Mouse (Mus musculus) ES-E14 (cell line): ENCODE data around the gene Zfp688. TPM values are rescaled to one million over a fixed set of nuclear protein-coding genes. Genes with fewer than 3 reads are reported as not detected.

Source experiments
- DNase-seq: peaks from one replicate; pipeline ENCODE4 v3.0.0-alpha.2; 2013; ENCODE audit warnings: low read depth, low spot score
- H3K27ac ChIP-seq: 2 replicates; pipeline ENCODE4 v1.5.1; 2012; ENCODE audit warnings: low read depth, mild to moderate bottlenecking, low read length, moderate library complexity, mixed read lengths; ENCODE audit not compliant: poor library complexity, insufficient read depth, severe bottlenecking
- H3K36me3 ChIP-seq: 2 replicates; pipeline ENCODE4 v1.6.1; 2012; ENCODE audit warnings: mild to moderate bottlenecking, low read length, moderate library complexity, mixed read lengths; ENCODE audit not compliant: control insufficient read depth, poor library complexity, insufficient read depth, severe bottlenecking
- H3K4me1 ChIP-seq, 2 experiments: fragments of 150-350 bp in 1 of 2; sonication (generic) in 1 of 2; 2 replicates each; pipeline ENCODE4 v1.6.1; 2012; ENCODE audit warnings: low read length in 2 of 2, mild to moderate bottlenecking in 1 of 2, mixed read lengths in 1 of 2; ENCODE audit not compliant: control insufficient read depth in 2 of 2, insufficient read depth in 2 of 2, poor library complexity in 1 of 2
- H3K4me3 ChIP-seq, 2 experiments: fragments of 150-350 bp in 1 of 2; sonication (generic) in 1 of 2; 2 replicates each; pipeline ENCODE4 v1.5.1; 2012; ENCODE audit warnings: low read length in 2 of 2, low read depth in 1 of 2, mild to moderate bottlenecking in 1 of 2, mixed read lengths in 1 of 2; ENCODE audit not compliant: insufficient read depth in 1 of 2, poor library complexity in 1 of 2, severe bottlenecking in 1 of 2
- H3K9ac ChIP-seq: 2 replicates; pipeline ENCODE4 v1.6.1; 2012; ENCODE audit warnings: low read depth, mild to moderate bottlenecking, low read length, mixed read lengths; ENCODE audit not compliant: poor library complexity, insufficient read depth, severe bottlenecking
- H3K9me3 ChIP-seq: fragments of 150-350 bp; sonication (generic); 2 replicates; pipeline ENCODE4 v1.6.1; 2012; ENCODE audit warnings: low read depth, mild to moderate bottlenecking, low read length; ENCODE audit not compliant: control insufficient read depth, insufficient read depth
- CHD2 ChIP-seq: IDR thresholded peaks from 2 replicates; pipeline ENCODE4 v1.6.1; 2014; ENCODE audit warnings: mild to moderate bottlenecking, low read depth, low read length, inconsistent platforms
- HCFC1 ChIP-seq: IDR thresholded peaks from 2 replicates; pipeline ENCODE4 v1.6.1; 2012; ENCODE audit warnings: low read length, inconsistent platforms, borderline replicate concordance; ENCODE audit not compliant: insufficient read depth
- MAFK ChIP-seq: IDR thresholded peaks from 2 replicates; pipeline ENCODE4 v1.6.1; 2014; ENCODE audit warnings: mild to moderate bottlenecking, low read depth, low read length, inconsistent platforms; ENCODE audit not compliant: insufficient read depth
- ZC3H11A ChIP-seq: IDR thresholded peaks from 2 replicates; pipeline ENCODE4 v1.6.1; 2012; ENCODE audit warnings: low read depth, mild to moderate bottlenecking, inconsistent platforms, low read length, borderline replicate concordance
- ZNF384 ChIP-seq: IDR thresholded peaks from 2 replicates; pipeline ENCODE4 v1.6.1; 2012; ENCODE audit warnings: low read depth, low read length, inconsistent platforms
- in situ Hi-C, 2 experiments: fragments of 600-800 bp; cut with MboI; formaldehyde crosslinking; loops; one replicate each; pipeline ENCODE4 v1.15.1; 2025; ENCODE audit warnings: low sequenced_read_pairs in 2 of 2, inconsistent platforms in 1 of 2; ENCODE audit not compliant: unreplicated experiment in 2 of 2
- total RNA-seq: library from RNA; depleted of rRNA; stranded (reverse); fragments of 300-350 nt; gene quantifications from 2 replicates; pipeline ENCODE4 v1.2.3, GENCODE M21; 2012

Zfp688 gene
- total RNA-seq, 1 experiment: 12.5 TPM

DNA sequence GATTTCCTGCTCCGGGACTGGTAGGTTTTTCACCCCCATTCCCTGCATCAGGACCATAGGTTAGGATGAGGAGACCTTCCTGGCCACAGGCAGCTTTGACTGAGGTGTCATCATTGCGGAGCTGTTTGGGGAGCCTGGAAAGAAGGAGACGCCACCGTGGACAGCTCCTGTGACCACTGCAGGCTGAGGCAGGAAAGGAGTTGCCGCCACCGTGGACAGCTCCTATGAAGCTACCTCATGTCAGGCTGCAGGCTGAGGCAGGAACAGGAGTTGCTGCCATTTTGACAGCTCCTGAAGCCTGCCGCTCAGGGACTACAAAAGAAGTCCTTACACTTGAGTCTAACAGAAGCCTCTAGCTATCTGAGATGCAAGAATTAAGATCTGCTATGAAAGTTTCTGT, 33.0 kb upstream of the Zfp688 start:
- Histone ChIP-seq H3K36me3 (peaks cover 21% of the 10 kb centered on the region), H3K9ac (no peak overlapping the region), H3K4me3 (no peak overlapping the region), H3K27ac (no peak overlapping the region), H3K4me1 (no peaks in the 10 kb centered on the region; a peak in 1 of 4 replicates), H3K9me3 (no peaks in the 10 kb centered on the region; the same call in 1 of the 2 replicates)
- TF ChIP-seq CHD2 (no peak), ZC3H11A (no peak), MAFK (no peak), ZNF384 (no peak)
- DNase-seq: no peak
- in situ Hi-C loops: no loop called here

DNA sequence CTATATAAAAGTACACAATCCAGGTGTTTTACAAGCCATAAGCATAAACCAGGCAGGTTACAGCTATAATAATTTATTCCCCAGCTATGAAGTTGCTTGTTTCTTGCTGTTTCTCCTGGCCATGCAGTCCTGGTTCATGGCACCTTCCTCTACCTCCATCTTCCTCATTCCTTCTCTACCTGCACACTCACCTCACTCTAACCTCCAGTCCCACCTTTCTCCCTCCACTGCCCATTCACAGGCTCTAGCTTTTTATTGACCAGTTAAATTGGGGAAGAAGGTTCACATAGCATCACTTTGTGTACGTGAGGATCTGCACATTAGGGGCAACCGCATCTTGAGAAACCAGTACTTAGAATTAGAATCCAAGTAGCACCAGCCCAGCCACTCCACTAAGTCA, 31.2 kb upstream of the Zfp688 start:
- TF ChIP-seq CHD2: no peak
- no peak for TF ChIP-seq ZNF384
- no peak for TF ChIP-seq ZC3H11A
- TF ChIP-seq HCFC1: no peak
- TF ChIP-seq MAFK: no peak
- DNase-seq: no peak
- Histone ChIP-seq H3K36me3 (peaks cover 15% of the 10 kb centered on the region), H3K9me3 (no peaks in the 10 kb centered on the region), H3K4me1 (no peaks in the 10 kb centered on the region; a peak in 1 of 4 replicates), H3K27ac (no peak overlapping the region), H3K9ac (no peak overlapping the region), H3K4me3 (no peak overlapping the region)
- in situ Hi-C loops: no loop called here

DNA sequence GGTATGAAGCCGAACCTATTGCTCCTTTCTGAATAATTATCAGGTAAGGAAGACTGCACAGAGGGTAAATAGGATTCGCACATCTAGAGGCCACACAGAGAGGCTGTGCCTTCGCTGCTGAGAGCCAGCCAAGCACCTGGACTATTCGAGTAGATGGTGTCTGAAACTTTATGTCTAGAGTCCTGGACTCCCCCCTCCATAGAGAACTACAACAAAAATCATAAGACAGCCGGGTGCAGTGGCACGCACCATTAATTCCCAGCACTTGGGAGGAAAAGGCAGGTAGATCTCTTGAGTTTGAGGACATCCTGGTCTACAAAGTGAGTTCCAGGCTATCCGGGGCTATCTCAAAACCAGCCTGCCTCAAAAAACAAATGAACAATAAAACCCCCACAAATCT, 28.1 kb upstream of the Zfp688 start:
- DNase-seq: no peak
- no peaks in the 10 kb centered on the region; a peak in 1 of 4 replicates for H3K4me1 ChIP-seq
- peak overlapping the region; percentile 52; the same call in 1 of the 2 replicates for H3K27ac ChIP-seq
- in situ Hi-C loops: no loop called here
- peak overlapping the region; percentile 95 for H3K4me3 ChIP-seq
- no peaks in the 10 kb centered on the region for H3K9me3 ChIP-seq
- H3K9ac ChIP-seq: peak overlapping the region; percentile 62; the same call in 1 of the 2 replicates
- TF ChIP-seq CHD2 (no peak), ZNF384 (no peak), HCFC1 (no peak), MAFK (no peak), ZC3H11A (no peak)
- peaks cover 9% of the 10 kb centered on the region; the same call in 1 of the 2 replicates for H3K36me3 ChIP-seq

DNA sequence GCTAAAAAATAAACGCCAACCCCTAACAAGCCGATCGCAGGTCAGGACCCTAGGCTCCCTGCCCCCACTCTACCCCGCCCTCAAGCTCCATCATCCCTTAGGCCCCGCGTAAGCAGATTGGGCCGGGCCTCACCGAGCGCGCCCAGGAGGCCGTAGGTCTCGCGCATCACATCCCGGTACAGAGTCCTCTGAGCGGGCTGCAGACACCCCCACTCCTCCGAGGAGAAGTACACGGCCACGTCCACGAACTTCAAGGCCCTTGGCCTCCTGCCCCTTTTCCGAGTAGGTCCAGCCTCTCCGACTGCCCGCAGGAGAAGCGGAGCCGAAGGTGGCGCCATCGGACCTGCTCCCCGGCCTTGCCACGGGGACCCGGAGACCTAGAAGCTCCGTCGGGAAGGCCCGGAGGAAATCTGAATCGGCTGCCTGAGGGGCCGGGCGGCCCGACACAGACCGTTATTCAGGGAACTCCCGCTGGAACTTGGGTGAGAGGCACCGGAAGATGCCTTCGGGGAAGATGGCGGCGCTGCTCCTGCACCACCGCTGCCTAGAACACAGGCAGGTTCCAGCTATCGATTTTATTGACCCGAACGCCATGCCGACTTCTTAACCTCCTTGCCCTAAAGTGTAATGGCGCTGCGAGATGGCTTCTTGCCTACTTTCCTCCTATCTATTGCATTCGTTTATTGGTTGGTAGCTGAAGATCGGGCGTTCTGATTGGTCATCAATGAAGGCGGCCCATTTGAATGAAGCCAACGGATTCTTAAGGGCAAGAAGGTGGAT, 26.8 kb upstream of the Zfp688 start, which contains the start of gene Zfp689:
TSS of gene Zfp689 (minus strand) at position 638 of the 780 bp plus-strand sequence.
- DNase-seq: peak; percentile 97
- Histone ChIP-seq H3K36me3 (peaks cover 13% of the 10 kb centered on the region; the same call in 1 of the 2 replicates), H3K9me3 (no peaks in the 10 kb centered on the region), H3K4me1 (no peaks in the 10 kb centered on the region; a peak in 1 of 4 replicates), H3K27ac (peak within 1 kb of the TSS; percentile 83), H3K9ac (peak within 1 kb of the TSS; percentile 94), H3K4me3 (peak within 1 kb of the TSS; percentile 95)
- in situ Hi-C loops: no loop called here
- no peak for TF ChIP-seq ZC3H11A
- TF ChIP-seq ZNF384: no peak
- TF ChIP-seq MAFK: no peak
- TF ChIP-seq CHD2: peak; percentile 99
- peak; percentile 96 for TF ChIP-seq HCFC1

DNA sequence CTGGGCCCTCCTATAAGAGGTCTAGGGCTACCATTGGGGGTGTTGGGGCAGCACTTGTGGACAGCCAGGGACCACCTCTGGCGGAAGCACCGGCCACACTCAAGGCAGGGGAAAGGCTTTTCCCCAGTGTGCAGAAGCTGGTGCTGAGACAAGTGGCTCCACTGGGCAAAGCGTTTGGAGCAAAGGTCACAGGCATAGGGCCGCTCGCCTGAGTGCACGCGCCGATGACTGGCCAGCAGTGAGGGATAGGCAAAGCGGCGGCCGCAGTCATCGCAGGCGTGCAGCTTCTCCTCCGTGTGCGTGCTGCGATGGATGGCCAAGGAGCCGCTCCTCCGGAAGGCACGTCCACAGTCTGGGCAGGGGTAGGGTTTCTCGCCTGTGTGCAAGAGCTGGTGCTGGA, 22.1 kb upstream of the Zfp688 start:
- no peaks in the 10 kb centered on the region for H3K4me1 ChIP-seq
- peaks cover 4% of the 10 kb centered on the region; the same call in 1 of the 2 replicates for H3K36me3 ChIP-seq
- in situ Hi-C loops: no loop called here
- no peak overlapping the region for H3K27ac ChIP-seq
- H3K9me3 ChIP-seq: no peaks in the 10 kb centered on the region
- peak overlapping the region; percentile 49 to 53 for H3K4me3 ChIP-seq
- TF ChIP-seq HCFC1 (0 out of 2 replicates have a peak, but pooled peaks have one; percentile 1), MAFK (no peak)
- no peak for DNase-seq
- H3K9ac ChIP-seq: peak overlapping the region; percentile 38
